Mouse (Mus musculus): ENCODE measurements around the gene Zbtb8os.

Zbtb8os gene

GRCm38 (mm10) chr4:129335216-129336074, at the start of gene Zbtb8os, which contains the start of gene Rbbp4:
TSS of gene Zbtb8os (plus strand) at chr4:129335695.
TSS of gene Rbbp4 (minus strand) at chr4:129335370.
- peak; percentile 99 for DNase-seq (ENCODE audit: low read depth)

- no peak for DNase-seq (ENCODE audit: low read depth)
Observed at GRCm38 (mm10) chr4:129286001-129286682, 49.4 kb upstream of the Zbtb8os start.

- no peak for DNase-seq (ENCODE audit: low read depth)
Observed at GRCm38 (mm10) chr4:129286683-129287471, 48.6 kb upstream of the Zbtb8os start.

GRCm38 (mm10) chr4:129287472-129287981, 48.0 kb upstream of the Zbtb8os start, which contains the start of gene Sync:
TSS of gene Sync (plus strand) at chr4:129287617.
- no peak for DNase-seq (ENCODE audit: low read depth)

GRCm38 (mm10) chr4:129288067-129288466, 47.4 kb upstream of the Zbtb8os start:
- no peak for DNase-seq (ENCODE audit: low read depth)

- DNase-seq (ENCODE audit: low read depth) = no peak
Observed at GRCm38 (mm10) chr4:129289671-129290070, 45.8 kb upstream of the Zbtb8os start.

GRCm38 (mm10) chr4:129292831-129293230, 42.7 kb upstream of the Zbtb8os start:
- DNase-seq (ENCODE audit: low read depth) = no peak

GRCm38 (mm10) chr4:129293702-129294101, 41.8 kb upstream of the Zbtb8os start:
- no peak for DNase-seq (ENCODE audit: low read depth)

- no peak for DNase-seq (ENCODE audit: low read depth)
Observed at GRCm38 (mm10) chr4:129295188-129295587, 40.3 kb upstream of the Zbtb8os start.

GRCm38 (mm10) chr4:129296066-129296465, 39.4 kb upstream of the Zbtb8os start:
- DNase-seq (ENCODE audit: low read depth) = no peak

GRCm38 (mm10) chr4:129297724-129298123, 37.8 kb upstream of the Zbtb8os start:
- DNase-seq (ENCODE audit: low read depth) = no peak

- no peak for DNase-seq (ENCODE audit: low read depth)
Observed at GRCm38 (mm10) chr4:129299121-129299520, 36.4 kb upstream of the Zbtb8os start.

GRCm38 (mm10) chr4:129303401-129303800, 32.1 kb upstream of the Zbtb8os start:
- no peak for DNase-seq (ENCODE audit: low read depth)

- DNase-seq (ENCODE audit: low read depth) = no peak
Observed at GRCm38 (mm10) chr4:129303816-129304215, 31.7 kb upstream of the Zbtb8os start.

- DNase-seq (ENCODE audit: low read depth) = no peak
Observed at GRCm38 (mm10) chr4:129304306-129304705, 31.2 kb upstream of the Zbtb8os start.

- no peak for DNase-seq (ENCODE audit: low read depth)
Observed at GRCm38 (mm10) chr4:129307936-129308335, 27.6 kb upstream of the Zbtb8os start.

GRCm38 (mm10) chr4:129313886-129314285, 21.6 kb upstream of the Zbtb8os start:
- no peak for DNase-seq (ENCODE audit: low read depth)

GRCm38 (mm10) chr4:129320876-129321275, 14.6 kb upstream of the Zbtb8os start:
- DNase-seq (ENCODE audit: low read depth) = no peak

GRCm38 (mm10) chr4:129322042-129322441, 13.5 kb upstream of the Zbtb8os start:
- no peak for DNase-seq (ENCODE audit: low read depth)

GRCm38 (mm10) chr4:129323491-129323890, 12.0 kb upstream of the Zbtb8os start:
- no peak for DNase-seq (ENCODE audit: low read depth)

GRCm38 (mm10) chr4:129324756-129325155, 10.7 kb upstream of the Zbtb8os start:
- DNase-seq (ENCODE audit: low read depth) = no peak

GRCm38 (mm10) chr4:129326191-129326590, 9.3 kb upstream of the Zbtb8os start:
- DNase-seq (ENCODE audit: low read depth) = no peak
